Mouse (Mus musculus): ENCODE data around the gene Faf2.

The Faf2 gene

GRCm38 (mm10) chr13:54621155-54621932, at the start of gene Faf2:
Gene Faf2 (plus strand): TSS chr13:54621784.
- in situ Hi-C loops (cut with MboI, MseI): no loop called here

- in situ Hi-C loops (cut with MboI, MseI): no loop called here
These were observed 49.0 kb upstream of the Faf2 start for GRCm38 (mm10) chr13:54572621-54573020.

GRCm38 (mm10) chr13:54574854-54575481, 46.6 kb upstream of the Faf2 start, which contains the start of gene Arl10:
Gene Arl10 (plus strand): TSS chr13:54575015.
- in situ Hi-C loops (cut with MboI, MseI): no loop called here

GRCm38 (mm10) chr13:54575489-54575888, 46.1 kb upstream of the Faf2 start:
- in situ Hi-C loops (cut with MboI, MseI): no loop called here

DNA sequence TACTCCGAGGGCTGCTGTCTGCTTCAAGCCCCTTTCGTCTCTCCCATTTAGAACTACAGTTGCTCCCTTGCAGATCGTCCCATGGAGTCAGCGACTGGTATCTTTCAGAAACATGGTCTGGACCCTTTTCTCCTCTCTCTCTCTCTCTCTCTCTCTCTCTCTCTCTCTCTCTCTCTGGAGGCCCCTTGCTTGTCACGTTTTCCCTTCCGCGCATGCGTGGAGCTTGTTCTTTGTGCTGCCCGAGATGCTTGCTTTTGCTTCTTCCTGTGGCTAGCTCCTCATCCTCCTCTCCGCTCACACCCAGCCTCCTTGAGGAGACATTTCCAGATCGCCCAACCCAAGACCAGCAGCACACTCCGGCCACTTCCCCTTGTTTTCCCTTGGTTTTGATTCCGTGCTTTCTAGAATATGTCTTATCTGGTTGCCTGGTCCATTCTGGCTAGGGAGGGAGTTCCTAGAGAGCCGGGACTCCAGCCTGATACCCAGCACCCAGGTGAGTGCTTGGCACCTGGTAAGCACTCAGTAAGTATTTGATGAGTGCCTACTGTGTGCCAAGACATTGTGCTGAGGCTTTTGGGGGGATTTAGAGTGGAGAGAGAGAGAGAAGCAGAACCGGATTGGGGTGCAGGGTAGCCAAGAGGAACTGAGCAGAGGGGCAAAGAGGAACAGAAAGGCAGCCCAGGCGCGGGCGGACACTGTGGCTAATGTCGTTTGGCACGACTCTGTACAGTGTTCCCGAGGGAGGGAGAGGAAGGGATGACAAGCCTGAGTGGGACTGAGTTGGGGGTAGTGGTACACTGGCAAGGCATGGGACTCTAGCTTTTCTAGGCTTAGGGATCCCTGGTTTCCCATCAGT, 43.7 kb upstream of the Faf2 start:
- in situ Hi-C loops (cut with MboI, MseI): no loop called here

- in situ Hi-C loops (cut with MboI, MseI): no loop called here
These were observed 40.2 kb upstream of the Faf2 start for GRCm38 (mm10) chr13:54581385-54581784.

DNA sequence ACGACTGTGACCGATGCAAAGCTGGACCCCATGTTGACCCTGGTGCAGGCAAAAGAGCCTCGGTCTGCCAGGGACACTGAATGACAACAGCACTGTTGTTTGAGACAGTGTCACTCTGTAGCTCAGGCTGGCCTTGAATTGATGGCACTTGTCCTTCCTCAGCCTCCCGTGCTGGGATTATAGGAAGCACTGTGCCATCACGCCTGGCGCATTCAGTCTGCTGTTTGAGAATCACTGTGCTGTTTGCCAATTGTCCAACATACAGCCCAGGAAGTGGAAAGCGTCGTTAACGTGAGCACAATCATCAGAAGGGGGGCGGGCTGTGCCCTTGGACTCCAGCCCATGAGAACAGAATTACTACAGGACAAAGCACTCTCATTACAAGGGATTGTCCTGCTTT, 39.5 kb upstream of the Faf2 start:
- in situ Hi-C loops (cut with MboI, MseI): no loop called here

- in situ Hi-C loops (cut with MboI, MseI): no loop called here
These were observed 38.7 kb upstream of the Faf2 start for GRCm38 (mm10) chr13:54582860-54583259.

GRCm38 (mm10) chr13:54585831-54586230, 35.8 kb upstream of the Faf2 start:
- in situ Hi-C loops (cut with MboI, MseI): no loop called here

GRCm38 (mm10) chr13:54589414-54589995, 32.1 kb upstream of the Faf2 start:
- in situ Hi-C loops (cut with MboI, MseI): no loop called here

- in situ Hi-C loops (cut with MboI, MseI): no loop called here
These were observed 31.3 kb upstream of the Faf2 start, which contains the start of the genes Nop16 and Higd2a for GRCm38 (mm10) chr13:54589996-54590951. Gene Nop16 (minus strand): TSS chr13:54590090. Gene Higd2a (plus strand): TSS chr13:54590207.

GRCm38 (mm10) chr13:54591776-54592356, 29.7 kb upstream of the Faf2 start:
- in situ Hi-C loops (cut with MboI, MseI): no loop called here

DNA sequence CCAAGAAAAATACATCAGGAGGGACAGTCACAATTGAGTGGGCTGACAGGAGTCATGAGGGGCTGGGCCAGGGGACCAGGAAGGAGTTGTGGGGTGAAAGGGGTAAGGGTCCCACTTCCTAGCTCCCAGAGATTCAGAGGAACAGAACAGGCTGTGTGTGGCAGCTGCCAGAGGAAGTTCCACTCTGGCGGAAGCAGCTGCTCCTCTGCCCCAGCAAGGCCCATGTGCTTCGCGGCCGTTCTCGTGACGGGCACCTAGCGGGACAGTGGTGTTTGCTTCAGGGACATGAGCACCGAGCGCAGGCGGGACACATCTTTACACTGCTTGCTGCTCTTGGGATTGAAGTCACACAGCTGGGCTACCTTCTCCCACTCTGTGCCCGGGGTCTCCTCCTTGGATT, 28.0 kb upstream of the Faf2 start:
- in situ Hi-C loops (cut with MboI, MseI): no loop called here

- in situ Hi-C loops (cut with MboI, MseI): no loop called here
These were observed 25.4 kb upstream of the Faf2 start for GRCm38 (mm10) chr13:54596107-54596690.

DNA sequence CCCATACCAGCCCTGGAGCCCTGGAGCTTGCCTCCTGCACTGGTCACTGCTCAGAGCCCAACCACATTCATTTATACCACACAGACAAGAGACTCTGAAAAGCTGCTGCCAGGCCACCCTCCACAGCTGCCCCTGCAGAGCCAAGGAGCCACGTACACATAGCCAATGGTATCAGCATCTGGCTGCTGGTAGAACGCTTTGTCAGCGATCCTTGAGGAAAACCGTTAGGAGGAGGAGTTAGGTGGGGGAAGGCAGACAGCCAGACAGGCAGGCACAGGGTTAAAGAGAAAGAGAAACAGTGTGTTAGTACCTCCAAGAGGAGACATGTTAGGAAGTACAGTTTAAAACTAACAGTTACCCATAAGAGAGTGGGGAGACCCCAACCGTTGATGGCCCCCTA, 24.7 kb upstream of the Faf2 start:
- in situ Hi-C loops (cut with MboI, MseI): no loop called here

- in situ Hi-C loops (cut with MboI, MseI): no loop called here
These were observed 22.9 kb upstream of the Faf2 start for GRCm38 (mm10) chr13:54598622-54599143.

DNA sequence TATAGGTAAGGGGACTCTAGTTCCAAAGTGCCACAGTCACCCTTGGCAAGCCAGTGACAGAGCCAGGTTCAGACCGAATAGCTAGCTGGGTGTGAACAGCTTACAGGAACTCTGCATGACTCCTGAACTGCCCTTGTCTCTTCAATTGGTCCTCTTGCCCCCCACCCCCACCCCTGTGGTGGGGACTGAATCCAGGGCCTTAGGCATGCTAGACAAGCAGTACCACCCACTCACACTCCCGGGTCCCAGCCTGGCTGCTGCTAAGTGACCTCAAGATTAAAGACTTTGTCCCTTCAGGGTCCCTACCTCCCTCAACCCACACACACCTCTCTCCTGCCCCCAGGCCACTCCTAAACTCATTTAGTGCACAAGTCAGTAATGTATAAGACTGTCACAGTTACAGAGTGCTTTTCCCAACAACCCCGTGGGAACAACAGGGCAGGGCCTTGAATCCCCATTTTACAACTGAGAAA, 18.9 kb upstream of the Faf2 start:
- in situ Hi-C loops (cut with MboI, MseI): no loop called here

DNA sequence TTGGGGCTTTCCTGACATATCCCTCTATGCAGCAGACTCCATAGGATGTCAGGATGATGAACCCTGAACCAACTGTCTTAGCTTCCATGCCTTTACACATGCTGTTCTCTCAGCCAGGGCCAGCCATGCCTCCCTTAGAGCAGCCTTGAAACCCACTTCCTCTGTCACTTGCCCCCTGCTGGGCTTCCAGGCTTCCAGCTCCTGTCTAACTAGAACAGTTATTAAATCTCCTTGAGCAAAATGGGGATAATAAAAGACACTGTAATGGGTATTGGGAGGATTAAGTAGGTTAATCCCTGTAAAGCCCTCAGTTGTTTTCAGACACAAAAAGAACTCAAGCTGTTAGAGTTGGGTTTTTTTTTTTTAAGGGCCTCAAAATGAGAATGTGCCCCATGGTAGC, 18.1 kb upstream of the Faf2 start:
- in situ Hi-C loops (cut with MboI, MseI): no loop called here

- in situ Hi-C loops (cut with MboI, MseI): no loop called here
These were observed 17.4 kb upstream of the Faf2 start for GRCm38 (mm10) chr13:54604221-54604620.

Measured in T-helper 2 cell (primary cell).